Comparison of ENCODE assay signal across 24 mouse cellular contexts in genomic region chr13:33903290-33903689, GRCm38 (mm10). TPM values are rescaled to one million over a fixed set of nuclear protein-coding genes. Genes with fewer than 3 reads are reported as not detected.
"Had no signal": no experiment of that assay in that cellular context is flagged by ENCODE, and none has a peak within 500 bp of the region (broad histone marks: within the 10 kb centered on the region; RNA-seq: fewer than 3 reads in every experiment).

No protein-coding gene starts in this region.

- H3K9ac ChIP-seq: liver, postnatal 0 days; lung, embryonic 15.5 days; midbrain, embryonic 12.5 days; neural tube, embryonic 13.5 days; neural tube, embryonic 15.5 days had no signal

- H3K36me3 ChIP-seq: lung, embryonic 15.5 days; midbrain, embryonic 10.5 days; midbrain, embryonic 12.5 days; neural tube, embryonic 13.5 days; neural tube, embryonic 15.5 days had no signal

- DNase-seq: liver, postnatal 0 days; lung, adult 2 months; lung, postnatal 4 days; midbrain, embryonic 14.5 days; retina, postnatal 1 day; right cerebral cortex, adult 18-20 months; right cerebral cortex, postnatal 25 days; right cerebral cortex, postnatal 4 days; spleen, adult 18-20 months; thymus, adult 2 months; thymus, postnatal 25 days; thymus, postnatal 4 days had no signal

- H3K4me1 ChIP-seq: lung, embryonic 15.5 days; midbrain, embryonic 10.5 days; midbrain, embryonic 12.5 days; neural tube, embryonic 13.5 days; neural tube, embryonic 15.5 days had no signal

- H3K4me2 ChIP-seq: lung, embryonic 15.5 days; midbrain, embryonic 12.5 days; neural tube, embryonic 13.5 days; neural tube, embryonic 15.5 days had no signal

- ATAC-seq: liver, postnatal 0 days; lung, postnatal 0 days; midbrain, embryonic 16.5 days had no signal

- H3K27me3 ChIP-seq: lung, embryonic 15.5 days; midbrain, embryonic 12.5 days; neural tube, embryonic 13.5 days; neural tube, embryonic 15.5 days had no signal

- H3K9me3 ChIP-seq: lung, embryonic 15.5 days; midbrain, embryonic 10.5 days; midbrain, embryonic 12.5 days; neural tube, embryonic 13.5 days; neural tube, embryonic 15.5 days had no signal

- H3K27ac ChIP-seq: lung, embryonic 15.5 days; midbrain, embryonic 10.5 days; midbrain, embryonic 12.5 days; neural tube, embryonic 13.5 days; neural tube, embryonic 15.5 days had no signal

- H3K4me3 ChIP-seq: lung, embryonic 15.5 days; midbrain, embryonic 10.5 days; midbrain, embryonic 12.5 days; myocyte; neural tube, embryonic 13.5 days; neural tube, embryonic 15.5 days had no signal

RNA-seq across cellular contexts. Expression of gene Serpinb6c, which starts 2.2 kb away (rescaled TPM):
- polyA plus RNA-seq: liver, postnatal 0 days; lung, adult 2 months; lung, postnatal 0 days; midbrain, embryonic 12.5 days; neural tube, embryonic 11.5 days; small intestine, adult 2 months; stomach, embryonic 14.5 days; stomach, embryonic 16.5 days had no signal
